In genomic region chr7:12966104-12966845, GRCm38 (mm10) we compare ENCODE assay signal across 8 mouse cellular contexts. TPM values are rescaled to one million over a fixed set of nuclear protein-coding genes. Genes with fewer than 3 reads are reported as not detected.
DNase-seq lines count a peak whose midpoint lies in the region; ATAC-seq lines count a peak whose summit lies in the region.

No protein-coding gene starts in this region.

- H3K36me3 ChIP-seq in forebrain, embryonic 12.5 days (replicated peaks), result peaks cover 28% of the 10 kb centered on the region
- H3K36me3 ChIP-seq in hindbrain, embryonic 12.5 days, result peaks cover 27% of the 10 kb centered on the region

- H3K27me3 ChIP-seq in forebrain, embryonic 12.5 days, result no peaks in the 10 kb centered on the region
- no peaks in the 10 kb centered on the region for H3K27me3 ChIP-seq in hindbrain, embryonic 12.5 days

- peak overlapping the region; percentile 92 for H3K9ac ChIP-seq in forebrain, embryonic 12.5 days
- H3K9ac ChIP-seq in hindbrain, embryonic 12.5 days, result peak overlapping the region; percentile 95

- H3K27ac ChIP-seq in forebrain, embryonic 12.5 days, result peak overlapping the region; percentile 90
- H3K27ac ChIP-seq in hindbrain, embryonic 12.5 days, result peak overlapping the region; percentile 90

- peak overlapping the region; percentile 68 for H3K4me3 ChIP-seq in forebrain, embryonic 12.5 days (replicated peaks)
- peak overlapping the region; percentile 85 for H3K4me3 ChIP-seq in hindbrain, embryonic 12.5 days

- intact Hi-C loops in gastrocnemius, postnatal 36 days (cut with DNase I), result no loop called here
- intact Hi-C loops in left cerebral cortex, postnatal 4 days (cut with DNase I), result no loop called here

- 1% methylated on average over 29 of the region's 29 CpGs for WGBS in forebrain, embryonic 12.5 days
- under 1% methylated on average over 29 of the region's 29 CpGs for WGBS in hindbrain, embryonic 12.5 days

- H3K4me1 ChIP-seq in forebrain, embryonic 12.5 days, result peaks cover 28% of the 10 kb centered on the region
- H3K4me1 ChIP-seq in hindbrain, embryonic 12.5 days, result peaks cover 22% of the 10 kb centered on the region

- ATAC-seq in forebrain, embryonic 12.5 days (ENCODE audit: low FRiP score), result peak; percentile 57
- peak; percentile 69 for ATAC-seq in hindbrain, embryonic 12.5 days (ENCODE audit: low FRiP score)
- peak; percentile 55 for ATAC-seq in megakaryocyte-erythroid progenitor cell, adult 5-6 weeks (replicated peaks; ENCODE audit: low FRiP score, low TSS enrichment, poor library complexity, severe bottlenecking)

- peak; percentile 27 for DNase-seq in gastrocnemius, adult 18-20 months (ENCODE audit: low spot score)
- DNase-seq in gastrocnemius, postnatal 36 days, result no peak
- DNase-seq in c-Kit-positive CD71-positive TER-119-positive erythroid progenitor cells, embryonic 14.5 days (ENCODE audit: low spot score), result peak; percentile 67
- DNase-seq in left cerebral cortex, postnatal 4 days, result peak; percentile 80
- peak; percentile 60 to 69 for DNase-seq in spleen, postnatal 36 days (ENCODE audit: low spot score in 2 of 2)

- no peaks in the 10 kb centered on the region for H3K9me3 ChIP-seq in forebrain, embryonic 12.5 days
- no peaks in the 10 kb centered on the region for H3K9me3 ChIP-seq in hindbrain, embryonic 12.5 days (replicated peaks)

- H3K4me2 ChIP-seq in forebrain, embryonic 12.5 days, result peak overlapping the region; percentile 90
- peak overlapping the region; percentile 96 for H3K4me2 ChIP-seq in hindbrain, embryonic 12.5 days (replicated peaks)

RNA-seq across cellular contexts. Expression of gene Zfp324, which starts 0.6 kb away (rescaled TPM):
- total RNA-seq in gastrocnemius, adult 18-20 months (2021), result 1 to 10 TPM; 1.4 to 1.5 TPM
- 1 to 10 TPM; 1.7 to 2.2 TPM for total RNA-seq in gastrocnemius, postnatal 36 days (2021)
- 11.3 and 12.4 TPM in 2 replicates for polyA plus RNA-seq in forebrain, embryonic 12.5 days (2016; fragmentation: Nextera tagmentation; extraction: Ambion mirVana)
- polyA plus RNA-seq in hindbrain, embryonic 12.5 days (2016; fragmentation: Nextera tagmentation; extraction: Ambion mirVana), result 14.5 and 15.2 TPM in 2 replicates
- 10 to 100 TPM; 17.5 to 17.8 TPM for total RNA-seq in left cerebral cortex, postnatal 4 days (2021)
- total RNA-seq in megakaryocyte-erythroid progenitor cell, adult 5-6 weeks (2014; fragmentation: Nextera tagmentation), result 3.7 and 4.3 TPM in 2 replicates
- 3.1 and 7.7 TPM in 2 replicates for total RNA-seq in megakaryocyte-erythroid progenitor cell, adult 5-6 weeks (2017)

RNA-seq across cellular contexts. Expression of gene Zfp446, which starts 11.4 kb away (rescaled TPM):
- total RNA-seq in gastrocnemius, adult 18-20 months (2021), result 1 to 10 TPM; 1.9 to 2.1 TPM
- total RNA-seq in gastrocnemius, postnatal 36 days (2021), result 1 to 10 TPM; 1.7 to 2.5 TPM
- 15.3 and 15.7 TPM in 2 replicates for polyA plus RNA-seq in forebrain, embryonic 12.5 days (2016; fragmentation: Nextera tagmentation; extraction: Ambion mirVana)
- polyA plus RNA-seq in hindbrain, embryonic 12.5 days (2016; fragmentation: Nextera tagmentation; extraction: Ambion mirVana), result 14.8 and 16.2 TPM in 2 replicates
- 1 to 10 TPM; 8.6 to 9.0 TPM for total RNA-seq in left cerebral cortex, postnatal 4 days (2021)
- total RNA-seq in megakaryocyte-erythroid progenitor cell, adult 5-6 weeks (2014; fragmentation: Nextera tagmentation), result 6.1 and 9.0 TPM in 2 replicates
- 1.6 and 1.9 TPM in 2 replicates for total RNA-seq in megakaryocyte-erythroid progenitor cell, adult 5-6 weeks (2017)

RNA-seq across cellular contexts. Expression of gene Slc27a5, which starts 31.7 kb away (rescaled TPM):
- total RNA-seq in gastrocnemius, adult 18-20 months (2021), result under 1 TPM in 1 of 2 experiments, not detected in 1; 0.28 TPM
- total RNA-seq in gastrocnemius, postnatal 36 days (2021), result not detected
- 0.14 and 0.18 TPM in 2 replicates for polyA plus RNA-seq in forebrain, embryonic 12.5 days (2016; fragmentation: Nextera tagmentation; extraction: Ambion mirVana)
- 0.26 TPM in 2 replicates for polyA plus RNA-seq in hindbrain, embryonic 12.5 days (2016; fragmentation: Nextera tagmentation; extraction: Ambion mirVana)
- total RNA-seq in left cerebral cortex, postnatal 4 days (2021), result under 1 TPM; 0.32 to 0.36 TPM
- total RNA-seq in megakaryocyte-erythroid progenitor cell, adult 5-6 weeks (2014; fragmentation: Nextera tagmentation), result not detected in 2 replicates
- not detected in 2 replicates for total RNA-seq in megakaryocyte-erythroid progenitor cell, adult 5-6 weeks (2017)

RNA-seq across cellular contexts. Expression of gene Trim28, which starts 32.6 kb away (rescaled TPM):
- total RNA-seq in gastrocnemius, adult 18-20 months (2021), result 10 to 100 TPM; 63.6 to 65.9 TPM
- total RNA-seq in gastrocnemius, postnatal 36 days (2021), result 10 to 100 TPM; 62.1 to 63.2 TPM
- 370 and 396 TPM in 2 replicates for polyA plus RNA-seq in forebrain, embryonic 12.5 days (2016; fragmentation: Nextera tagmentation; extraction: Ambion mirVana)
- 356 and 380 TPM in 2 replicates for polyA plus RNA-seq in hindbrain, embryonic 12.5 days (2016; fragmentation: Nextera tagmentation; extraction: Ambion mirVana)
- total RNA-seq in left cerebral cortex, postnatal 4 days (2021), result 100 to 1,000 TPM; 412 to 415 TPM
- total RNA-seq in megakaryocyte-erythroid progenitor cell, adult 5-6 weeks (2014; fragmentation: Nextera tagmentation), result 654 and 831 TPM in 2 replicates
- total RNA-seq in megakaryocyte-erythroid progenitor cell, adult 5-6 weeks (2017), result 556 and 566 TPM in 2 replicates

RNA-seq across cellular contexts. Expression of gene Rnf225, which starts 39.1 kb away (rescaled TPM):
- under 1 TPM; 0.46 to 0.59 TPM for total RNA-seq in gastrocnemius, adult 18-20 months (2021)
- total RNA-seq in gastrocnemius, postnatal 36 days (2021), result under 1 TPM; 0.22 to 0.51 TPM
- 0.81 and 0.83 TPM in 2 replicates for polyA plus RNA-seq in forebrain, embryonic 12.5 days (2016; fragmentation: Nextera tagmentation; extraction: Ambion mirVana)
- 0.63 and 0.72 TPM in 2 replicates for polyA plus RNA-seq in hindbrain, embryonic 12.5 days (2016; fragmentation: Nextera tagmentation; extraction: Ambion mirVana)
- total RNA-seq in left cerebral cortex, postnatal 4 days (2021), result 1 to 10 TPM; 1.2 to 1.6 TPM
- total RNA-seq in megakaryocyte-erythroid progenitor cell, adult 5-6 weeks (2014; fragmentation: Nextera tagmentation), result 0.77 and 1.2 TPM in 2 replicates
- 1.6 TPM in 1 of 2 replicates, not detected in the other for total RNA-seq in megakaryocyte-erythroid progenitor cell, adult 5-6 weeks (2017)

Comparison
In these comparisons a context has a peak if more than half of its experiments do, and no peak if none do; other contexts are left out.
1. DNase-seq: peak in gastrocnemius, adult 18-20 months (single experiment), c-Kit-positive CD71-positive TER-119-positive erythroid progenitor cells, embryonic 14.5 days (single experiment), left cerebral cortex, postnatal 4 days (single experiment) and spleen, postnatal 36 days (2 of 2); none in gastrocnemius, postnatal 36 days (0 of 2).
2. Peak in every context shown above with its lines, with median percentiles within 50 percentile points of each other: ATAC-seq.